Mouse (Mus musculus) lung, postnatal 0 days (tissue): Measurements from ENCODE around the gene Fancd2.

Experiments used
- CTCF ChIP-seq: IDR thresholded peaks from 2 replicates; pipeline ENCODE4 v1.5.1; 2016; ENCODE audit warnings: antibody characterized with exemption, mild to moderate bottlenecking
- EP300 ChIP-seq: IDR thresholded peaks from 2 replicates; pipeline ENCODE4 v1.6.1; 2016; ENCODE audit warnings: antibody characterized with exemption, mild to moderate bottlenecking, control low read depth

DNA sequence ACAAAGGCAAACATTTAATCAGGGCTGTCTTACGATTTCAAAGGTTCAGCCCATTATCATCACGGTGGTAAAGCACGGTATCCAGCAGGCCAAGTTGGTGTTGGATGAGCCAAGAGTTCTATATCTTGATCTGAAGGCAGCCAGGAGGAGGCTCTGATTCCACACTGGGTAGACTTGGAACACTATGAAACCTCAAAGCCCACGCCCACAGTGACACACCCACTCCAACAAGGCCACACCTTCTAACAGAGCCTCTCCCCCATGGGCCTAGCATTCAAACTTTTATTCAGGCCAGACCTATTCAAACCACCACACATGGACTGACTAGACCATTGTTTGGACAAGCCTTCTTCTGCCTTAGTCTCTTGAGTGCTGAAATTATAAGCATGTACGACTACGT, 71.3 kb downstream of the Fancd2 start:
- TF ChIP-seq CTCF, result no peak
- TF ChIP-seq EP300, result no peak
